Mouse (Mus musculus) stomach, embryonic 15.5 days (tissue): ENCODE data around the gene Meis1. TPM values are rescaled to one million over a fixed set of nuclear protein-coding genes. Genes with fewer than 3 reads are reported as not detected.

Source experiments
- ATAC-seq: fragments of 200-750 bp; cut with Nextera tagmentation; 2 replicates; pipeline ENCODE4 v1.8.0; 2017; ENCODE audit warnings: low read depth, moderate number of reproducible peaks, moderate TSS enrichment; ENCODE audit not compliant: insufficient read depth, low FRiP score
- H3K27ac ChIP-seq: fragments of 300-500 bp; sonication (generic); 2 replicates; pipeline ENCODE4 v1.5.1; 2015; ENCODE audit warnings: mild to moderate bottlenecking, inconsistent platforms
- H3K27me3 ChIP-seq: fragments of 300-500 bp; sonication (generic); replicated peaks from 2 replicates; pipeline ENCODE4 v1.6.1; 2015; ENCODE audit warnings: inconsistent platforms
- H3K36me3 ChIP-seq: fragments of 300-500 bp; sonication (generic); 2 replicates; pipeline ENCODE4 v1.6.1; 2015; ENCODE audit warnings: inconsistent platforms
- H3K4me1 ChIP-seq: fragments of 300-500 bp; sonication (generic); 2 replicates; pipeline ENCODE4 v1.6.1; 2015; ENCODE audit warnings: inconsistent platforms
- H3K4me2 ChIP-seq: fragments of 300-500 bp; sonication (generic); 2 replicates; pipeline ENCODE4 v1.6.1; 2015; ENCODE audit warnings: mild to moderate bottlenecking, inconsistent platforms
- H3K4me3 ChIP-seq: fragments of 300-500 bp; sonication (generic); replicated peaks from 2 replicates; pipeline ENCODE4 v1.5.1; 2015; ENCODE audit warnings: inconsistent platforms
- H3K9ac ChIP-seq: fragments of 300-500 bp; sonication (generic); 2 replicates; pipeline ENCODE4 v1.6.1; 2015; ENCODE audit warnings: inconsistent platforms
- H3K9me3 ChIP-seq: fragments of 300-500 bp; sonication (generic); 2 replicates; pipeline ENCODE4 v1.6.1; 2016; ENCODE audit warnings: inconsistent platforms
- WGBS: fragments of 180-500 bp; shearing (Covaris S2); methylation state at CpG from one replicate; pipeline ENCODE4 v1.1.7; 2015; 5-methylcytosine and 5-hydroxymethylcytosine counted together
- polyA plus RNA-seq: library from polyadenylated mRNA; unstranded; fragments of >200 nt; fragmentation: Nextera tagmentation; extraction: Ambion mirVana; gene quantifications from 2 replicates; pipeline ENCODE4 v1.2.1, GENCODE M21; 2015

Meis1 gene
- polyA plus RNA-seq, 1 experiment from 2014 or later = 139 TPM

DNA sequence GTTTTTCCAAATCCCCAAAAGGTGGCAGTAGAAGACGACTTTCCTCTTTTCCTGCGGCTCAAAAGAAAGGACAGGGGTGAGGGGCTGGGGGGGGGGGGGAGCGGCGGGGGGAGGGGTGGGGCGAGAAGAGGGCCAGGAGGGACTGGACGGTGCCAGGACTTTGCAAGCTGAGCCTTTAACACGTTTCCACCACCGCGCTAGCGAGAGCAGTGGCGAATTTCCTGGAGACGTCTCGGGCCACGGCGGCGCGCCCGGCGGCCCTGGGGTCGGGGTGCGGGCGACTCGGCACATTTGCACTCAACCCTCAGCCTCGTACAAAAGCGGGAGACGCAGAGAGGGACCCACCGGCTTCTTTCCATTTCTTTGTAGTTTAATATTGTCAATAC, 141.2 kb downstream of the Meis1 start:
- H3K36me3 ChIP-seq = no peaks in the 10 kb centered on the region
- peak overlapping the region; percentile 95 for H3K27ac ChIP-seq
- no peaks in the 10 kb centered on the region for H3K27me3 ChIP-seq
- WGBS = under 1% methylated on average over 26 of the region's 27 CpGs
- peak overlapping the region; percentile 86 for H3K4me2 ChIP-seq
- H3K9me3 ChIP-seq = no peaks in the 10 kb centered on the region
- peak overlapping the region; percentile 47 for H3K4me3 ChIP-seq
- peak overlapping the region; percentile 44 for H3K9ac ChIP-seq
- 0 out of 2 replicates have a peak, but pooled peaks cover 11% of the 10 kb centered on the region for H3K4me1 ChIP-seq
- ATAC-seq = peak; percentile 83

GRCm38 (mm10) chr11:18876886-18877625, 141.7 kb downstream of the Meis1 start:
- H3K4me1 ChIP-seq = 0 out of 2 replicates have a peak, but pooled peaks cover 11% of the 10 kb centered on the region
- peak overlapping the region; percentile 65 for H3K9ac ChIP-seq
- H3K9me3 ChIP-seq = no peaks in the 10 kb centered on the region
- H3K4me3 ChIP-seq = peak overlapping the region; percentile 47
- H3K27ac ChIP-seq = peak overlapping the region; percentile 89
- WGBS = under 1% methylated on average over 40 of the region's 40 CpGs
- no peaks in the 10 kb centered on the region for H3K36me3 ChIP-seq
- H3K4me2 ChIP-seq = peak overlapping the region; percentile 86
- no peaks in the 10 kb centered on the region for H3K27me3 ChIP-seq
- ATAC-seq = peak; percentile 25

GRCm38 (mm10) chr11:18875911-18876885, 142.6 kb downstream of the Meis1 start:
- peak overlapping the region; percentile 89 for H3K27ac ChIP-seq
- no peaks in the 10 kb centered on the region for H3K36me3 ChIP-seq
- ATAC-seq = no peak
- H3K4me2 ChIP-seq = peak overlapping the region; percentile 86
- 23% methylated on average over 27 of the region's 27 CpGs for WGBS
- H3K9ac ChIP-seq = peak overlapping the region; percentile 65; the same call in 1 of the 2 replicates
- no peaks in the 10 kb centered on the region for H3K27me3 ChIP-seq
- H3K4me3 ChIP-seq = peak overlapping the region; percentile 47
- H3K9me3 ChIP-seq = no peaks in the 10 kb centered on the region
- H3K4me1 ChIP-seq = 0 out of 2 replicates have a peak, but pooled peaks cover 11% of the 10 kb centered on the region

DNA sequence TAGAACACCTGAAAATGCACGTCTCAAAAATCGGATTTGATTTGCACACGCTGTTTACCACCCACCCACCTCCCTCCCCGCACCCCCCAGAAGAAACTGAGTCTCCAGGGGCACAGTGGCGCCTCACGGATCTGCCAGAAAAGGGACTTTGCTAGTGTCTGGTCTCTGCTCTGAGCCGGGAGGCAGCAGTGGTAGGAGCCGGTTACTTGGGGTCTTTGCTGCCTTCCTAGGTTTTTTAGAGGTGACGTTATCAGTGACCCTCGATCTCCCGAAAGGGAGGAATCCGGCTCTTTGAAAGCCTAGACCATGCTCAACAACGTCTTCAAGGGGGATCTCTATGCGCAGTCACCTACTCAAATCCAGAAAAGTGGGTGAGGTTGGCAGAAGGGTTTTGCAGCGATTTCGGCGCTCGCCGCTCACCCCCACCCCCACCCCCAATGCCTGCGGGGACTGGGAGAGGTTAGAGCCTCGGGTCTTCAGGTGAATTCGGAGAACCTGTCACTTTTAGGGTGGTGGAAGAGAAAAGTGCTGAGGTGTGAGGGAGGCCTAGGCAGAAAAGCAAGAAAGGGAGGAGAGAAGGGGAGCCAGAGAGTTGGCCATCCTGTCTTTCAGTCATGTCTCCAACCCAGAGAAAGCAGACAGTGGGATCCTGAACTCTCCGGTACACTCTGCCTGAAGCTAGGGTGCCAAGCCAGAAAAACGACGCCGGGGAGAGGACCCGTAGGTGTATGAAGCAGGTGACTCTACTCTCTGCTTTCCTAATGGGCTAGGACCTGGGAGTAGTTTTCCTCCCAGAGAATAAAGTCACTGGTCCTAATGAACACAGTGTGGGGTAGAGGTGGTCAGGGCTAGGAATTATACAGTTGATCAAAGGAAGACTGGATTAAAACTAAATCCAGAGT, 143.5 kb downstream of the Meis1 start:
- H3K27ac ChIP-seq = peak overlapping the region; percentile 89
- peak overlapping the region; percentile 86 for H3K4me2 ChIP-seq
- H3K4me3 ChIP-seq = peak overlapping the region; percentile 47
- 0 out of 2 replicates have a peak, but pooled peaks cover 13% of the 10 kb centered on the region for H3K4me1 ChIP-seq
- no peaks in the 10 kb centered on the region for H3K27me3 ChIP-seq
- 6% methylated on average over 27 of the region's 27 CpGs for WGBS
- peak overlapping the region; percentile 30 for H3K9ac ChIP-seq
- no peaks in the 10 kb centered on the region for H3K36me3 ChIP-seq
- ATAC-seq = no peak
- no peaks in the 10 kb centered on the region for H3K9me3 ChIP-seq

DNA sequence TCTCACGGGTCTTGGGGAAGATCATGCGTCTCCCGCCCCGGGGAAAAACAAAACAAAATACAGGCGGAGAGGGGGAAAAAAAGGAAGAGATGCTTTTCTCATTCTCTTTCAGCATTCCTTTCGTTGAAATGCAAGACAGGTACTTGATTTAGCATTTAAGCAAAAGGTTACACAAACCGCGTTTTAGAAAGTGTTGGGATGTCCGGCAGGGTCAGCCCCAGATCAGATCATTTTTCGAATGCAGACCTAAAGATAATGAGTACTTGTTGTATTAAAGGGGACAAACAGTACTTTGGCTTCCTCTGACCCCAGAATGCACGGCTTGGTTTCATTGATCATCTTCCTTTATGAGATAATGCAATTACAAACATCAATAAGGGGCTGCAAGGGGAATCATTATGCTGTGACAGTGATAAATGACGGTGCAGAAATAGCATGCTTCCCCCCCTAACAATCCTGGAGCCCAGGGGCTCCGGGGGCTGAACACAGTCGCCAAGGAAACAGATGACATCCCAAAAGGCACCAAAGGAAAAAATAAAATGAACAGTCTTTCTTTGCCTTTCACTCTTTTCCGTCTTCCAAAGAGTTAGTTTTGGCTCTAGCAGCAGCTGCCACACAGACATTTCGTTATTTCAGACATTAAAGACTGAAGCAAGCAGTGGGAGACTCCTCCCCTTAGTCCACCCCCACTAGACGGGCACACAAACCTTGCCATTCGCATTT, 144.3 kb downstream of the Meis1 start:
- Histone ChIP-seq H3K9me3 (no peaks in the 10 kb centered on the region), H3K4me2 (peak overlapping the region; percentile 86), H3K27ac (peak overlapping the region; percentile 89), H3K4me1 (0 out of 2 replicates have a peak, but pooled peaks cover 13% of the 10 kb centered on the region), H3K36me3 (no peaks in the 10 kb centered on the region), H3K4me3 (peak overlapping the region; percentile 47), H3K27me3 (no peaks in the 10 kb centered on the region), H3K9ac (peak overlapping the region; percentile 9; the same call in 1 of the 2 replicates)
- 6% methylated on average over 18 of the region's 18 CpGs for WGBS
- ATAC-seq = no peak

GRCm38 (mm10) chr11:18873451-18874277, 145.1 kb downstream of the Meis1 start:
- 0 out of 2 replicates have a peak, but pooled peaks cover 13% of the 10 kb centered on the region for H3K4me1 ChIP-seq
- no peak for ATAC-seq
- peak overlapping the region; percentile 9; the same call in 1 of the 2 replicates for H3K9ac ChIP-seq
- peak overlapping the region; percentile 47 for H3K4me3 ChIP-seq
- peak overlapping the region; percentile 86 for H3K4me2 ChIP-seq
- no peaks in the 10 kb centered on the region for H3K27me3 ChIP-seq
- H3K36me3 ChIP-seq = no peaks in the 10 kb centered on the region
- 14% methylated on average over 9 of the region's 9 CpGs for WGBS
- H3K9me3 ChIP-seq = no peaks in the 10 kb centered on the region
- peak overlapping the region; percentile 89 for H3K27ac ChIP-seq

GRCm38 (mm10) chr11:18872793-18873192, 146.0 kb downstream of the Meis1 start:
- Histone ChIP-seq H3K27ac (peak overlapping the region; percentile 16; the same call in 1 of the 2 replicates), H3K36me3 (no peaks in the 10 kb centered on the region), H3K4me2 (peak overlapping the region; percentile 77; the same call in 1 of the 2 replicates), H3K9ac (no peak overlapping the region), H3K4me1 (0 out of 2 replicates have a peak, but pooled peaks cover 13% of the 10 kb centered on the region), H3K27me3 (no peaks in the 10 kb centered on the region), H3K9me3 (no peaks in the 10 kb centered on the region), H3K4me3 (no peak overlapping the region)
- 24% methylated on average over 3 of the region's 3 CpGs for WGBS
- ATAC-seq = no peak

DNA sequence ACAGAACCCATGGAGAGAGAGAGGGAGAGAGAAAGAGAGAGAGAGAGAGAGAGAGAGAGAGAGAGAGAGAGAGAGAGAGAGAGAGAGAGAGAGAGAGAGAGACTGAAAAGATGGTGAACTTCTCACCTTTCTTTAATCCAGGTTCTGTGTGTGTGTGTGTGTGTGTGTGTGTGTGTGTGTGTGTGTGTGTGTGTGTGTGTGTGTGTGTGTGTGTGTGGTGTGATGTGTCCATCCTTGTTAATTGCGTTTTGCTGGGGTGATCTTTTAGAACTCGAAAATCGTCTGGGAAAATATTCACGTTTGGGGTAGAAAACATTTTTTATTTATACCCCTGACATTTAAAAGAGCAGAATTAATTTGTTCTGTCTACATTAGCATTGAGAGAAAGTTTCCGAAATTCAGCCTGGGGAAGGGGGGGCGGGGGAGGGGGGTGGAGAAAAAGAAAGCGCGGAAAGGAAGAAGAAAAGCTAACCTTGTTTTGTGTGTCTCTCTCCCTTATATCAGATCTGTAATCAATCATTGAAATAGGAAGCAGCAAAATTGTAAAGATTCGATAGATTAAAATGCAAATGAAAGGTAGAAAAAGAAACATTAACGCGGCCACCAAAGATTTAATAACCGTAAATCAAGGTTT, 146.6 kb downstream of the Meis1 start:
- H3K4me1 ChIP-seq = 0 out of 2 replicates have a peak, but pooled peaks cover 16% of the 10 kb centered on the region
- peak overlapping the region; percentile 77 for H3K4me2 ChIP-seq
- no peak for ATAC-seq
- no peak overlapping the region for H3K9ac ChIP-seq
- no peaks in the 10 kb centered on the region for H3K36me3 ChIP-seq
- H3K4me3 ChIP-seq = peak overlapping the region; percentile 52
- WGBS = 6% methylated on average over 12 of the region's 12 CpGs
- no peaks in the 10 kb centered on the region for H3K9me3 ChIP-seq
- H3K27ac ChIP-seq = peak overlapping the region; percentile 97
- H3K27me3 ChIP-seq = no peaks in the 10 kb centered on the region

DNA sequence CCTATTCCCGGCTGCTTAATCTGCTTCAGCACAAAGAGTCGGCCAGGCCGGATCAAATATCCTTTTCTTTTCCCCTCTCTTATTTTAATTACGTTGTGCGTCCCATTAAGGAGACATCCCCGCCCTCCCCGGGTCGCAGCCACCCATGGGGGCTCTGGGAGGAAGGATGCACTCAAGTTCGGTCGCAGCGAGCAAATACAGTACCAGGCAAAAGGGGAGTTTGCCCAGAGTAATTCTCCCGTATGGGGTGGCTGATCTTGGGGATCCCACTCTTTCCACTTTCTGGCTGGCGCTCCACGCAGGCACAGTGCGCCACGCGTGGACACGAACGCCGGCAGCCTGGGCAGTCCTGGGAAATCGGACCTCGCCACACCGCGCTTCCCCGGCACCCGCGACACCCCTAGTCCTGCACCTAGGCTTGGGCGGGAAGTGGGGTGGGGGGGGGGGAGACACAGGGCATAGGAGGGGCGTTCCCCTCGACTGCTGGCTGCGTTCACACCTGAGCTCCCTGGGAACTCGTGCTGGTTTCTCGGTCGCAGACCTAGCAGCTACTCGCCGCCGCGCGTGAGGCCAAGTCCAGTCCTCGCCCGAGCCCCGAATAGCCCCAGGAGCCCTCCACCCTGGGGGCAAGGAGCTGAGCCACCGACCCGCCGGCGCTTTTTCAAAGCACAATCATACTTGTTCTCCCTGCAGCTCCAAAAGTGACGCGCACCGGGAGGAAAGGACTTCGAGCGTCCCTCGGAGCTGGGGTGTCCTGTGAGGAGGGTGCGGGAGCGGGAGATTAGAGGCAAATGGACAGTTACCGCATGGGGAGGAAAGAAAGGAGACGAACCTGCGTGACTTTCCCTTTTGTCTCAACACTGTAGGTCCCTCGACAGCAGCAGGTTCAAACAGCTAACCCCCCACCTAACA, 147.4 kb downstream of the Meis1 start:
- Histone ChIP-seq H3K4me2 (peak overlapping the region; percentile 77), H3K4me3 (peak overlapping the region; percentile 52), H3K9me3 (no peaks in the 10 kb centered on the region), H3K9ac (peak overlapping the region; percentile 73), H3K36me3 (no peaks in the 10 kb centered on the region), H3K4me1 (0 out of 2 replicates have a peak, but pooled peaks cover 13% of the 10 kb centered on the region), H3K27me3 (no peaks in the 10 kb centered on the region), H3K27ac (peak overlapping the region; percentile 97)
- peak; percentile 54; the same call in 1 of the 2 replicates for ATAC-seq
- under 1% methylated on average over 58 of the region's 58 CpGs for WGBS
